Mouse (Mus musculus) granulocyte monocyte progenitor cell, adult 5-6 weeks (primary cell): ENCODE measurements at regions not wholly inside any gene's neighbourhood (a gene's known extent, or its start where the extent isn't known, plus 50 kb on each side); places are given as distances from the start of the nearest gene placed in this dataset.

Source experiments
- ATAC-seq: replicated peaks from 2 replicates; pipeline ENCODE4 v1.8.0; 2016; ENCODE audit warnings: mild to moderate bottlenecking, moderate TSS enrichment, inconsistent platforms; ENCODE audit not compliant: poor library complexity, severe bottlenecking

DNA sequence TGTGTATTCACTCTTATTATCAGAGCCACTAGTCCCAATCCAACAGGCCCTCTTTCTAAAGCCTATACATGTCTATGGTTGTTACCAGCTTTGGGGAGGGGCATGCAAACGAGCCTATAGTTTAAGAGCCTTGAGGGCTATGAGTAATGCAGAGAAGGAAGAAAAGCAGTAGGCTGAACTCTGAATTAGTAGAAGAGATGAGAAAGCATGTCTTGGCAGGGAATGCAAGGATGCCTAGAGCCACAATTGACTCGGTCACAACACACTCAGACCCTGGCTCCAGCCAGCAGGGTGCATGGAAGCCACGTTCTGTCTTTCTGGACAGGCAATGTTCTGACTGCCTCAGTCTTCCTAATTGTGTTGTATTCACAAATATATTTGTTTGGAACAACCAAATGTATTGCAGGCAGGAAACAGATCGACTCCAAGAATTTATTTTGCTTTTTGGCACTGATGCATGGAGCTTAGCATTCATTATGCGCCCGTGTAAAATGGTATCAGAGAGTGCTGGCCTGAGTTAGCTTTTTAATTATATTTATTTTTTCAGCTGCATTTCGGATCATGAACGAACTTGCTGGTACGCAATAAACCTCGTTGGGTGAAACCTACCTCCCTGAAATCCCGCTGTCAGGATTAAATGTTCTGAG lies 110.2 kb downstream of the Rybp start:
- ATAC-seq, result no peak

DNA sequence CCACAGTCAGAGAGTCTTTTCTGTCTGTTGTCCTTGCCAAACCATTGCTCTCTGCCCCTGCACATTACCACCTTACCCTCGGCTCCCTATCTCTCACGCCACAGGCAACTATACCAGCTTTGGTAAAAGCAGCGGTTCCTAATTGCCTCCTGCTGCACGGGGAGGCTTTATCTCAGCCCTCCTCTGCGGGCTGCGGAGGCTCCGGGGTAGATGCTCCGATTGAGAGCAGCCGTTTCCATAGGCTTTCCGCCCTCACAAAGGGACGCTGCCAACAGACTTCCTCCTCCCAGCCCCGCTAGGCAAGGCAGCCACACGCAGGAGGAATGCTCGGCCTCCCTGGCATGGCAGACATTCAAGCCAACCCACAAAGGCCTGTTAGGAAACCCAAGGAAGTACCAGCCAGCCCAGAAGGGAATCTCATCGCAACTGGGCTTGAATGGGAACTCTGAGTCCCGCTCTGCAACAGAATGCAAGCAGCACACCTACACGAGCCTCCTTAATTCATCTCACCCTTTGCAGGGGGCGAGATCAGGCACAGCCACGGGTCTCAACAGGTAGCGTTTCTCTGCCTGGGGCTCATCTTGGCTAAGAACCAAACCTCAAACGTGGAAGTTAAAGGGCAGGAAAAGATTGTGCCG lies 116.5 kb downstream of the Rybp start:
- ATAC-seq, result peak; percentile 86

DNA sequence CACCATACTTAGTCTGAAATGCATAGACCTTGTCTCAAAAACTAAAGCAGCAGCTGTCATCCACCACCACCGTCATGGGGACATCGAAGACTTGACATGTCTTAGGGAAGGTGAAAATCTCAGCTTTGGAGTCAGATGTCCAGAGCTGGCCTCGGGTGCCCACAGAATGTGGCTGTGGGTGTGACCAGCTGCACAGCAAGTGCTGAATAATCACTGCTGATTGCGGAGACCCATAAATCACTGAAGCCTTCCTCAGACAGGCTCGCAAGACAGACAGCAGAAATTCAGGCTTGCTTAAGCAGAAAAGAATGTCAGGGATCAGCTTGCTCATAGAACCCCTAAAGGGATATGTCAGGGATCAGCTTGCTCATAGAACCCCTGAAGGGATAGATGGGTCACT lies 120.0 kb downstream of the Rybp start:
- ATAC-seq, result no peak

DNA sequence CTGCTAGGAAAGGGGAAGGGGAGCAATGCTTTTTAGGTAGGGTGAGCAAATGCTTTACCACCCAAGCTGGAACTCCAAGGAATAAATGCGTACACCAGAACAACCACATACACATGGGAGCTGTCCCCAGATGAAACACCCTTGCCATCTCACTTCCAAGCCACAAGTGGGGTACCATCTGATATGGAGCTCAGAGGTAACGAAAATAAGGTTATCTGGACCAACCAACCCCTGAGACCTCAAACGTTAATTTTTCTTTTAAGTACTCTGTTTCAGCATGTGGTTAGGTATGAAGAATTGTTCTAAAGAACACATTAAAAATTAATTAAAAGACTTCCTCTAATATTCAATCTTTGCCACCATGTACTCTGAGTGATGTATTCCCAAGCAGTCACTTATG lies 121.5 kb downstream of the Rybp start:
- ATAC-seq, result no peak

DNA sequence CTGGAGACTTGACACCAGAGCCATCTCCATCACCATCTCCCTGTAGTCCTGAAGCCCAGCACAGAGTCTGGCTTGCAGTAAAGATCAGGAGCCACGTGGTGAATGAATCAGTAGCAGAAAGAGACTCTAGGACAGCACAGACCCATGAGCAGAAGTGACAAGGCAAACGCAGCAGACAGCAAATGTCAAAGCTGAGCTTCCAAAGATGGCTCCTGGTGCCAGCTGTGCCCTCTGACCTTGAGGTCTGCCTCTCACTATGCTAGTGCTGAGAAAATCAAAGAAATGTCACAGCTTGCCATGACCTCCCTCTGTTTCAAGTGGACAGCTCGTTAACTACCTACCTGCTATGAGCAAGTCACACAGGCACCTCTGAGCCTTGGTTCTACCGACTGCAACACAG lies 123.1 kb downstream of the Rybp start:
- no peak for ATAC-seq

DNA sequence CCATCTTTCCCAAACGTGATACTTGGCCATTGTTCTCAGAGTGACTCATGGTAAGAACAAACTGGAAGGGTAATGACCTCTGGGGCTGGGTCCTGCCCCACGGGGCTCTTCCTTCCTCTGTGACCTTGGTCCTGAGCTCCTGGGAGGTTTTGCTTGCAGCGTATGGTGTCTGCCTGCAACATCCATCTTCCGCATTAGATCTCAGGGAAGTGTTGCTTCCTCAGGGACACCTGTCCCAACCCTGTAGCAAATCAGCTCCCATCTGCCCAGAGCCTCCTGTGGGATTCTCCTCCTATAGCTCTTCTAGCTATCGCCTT lies 123.5 kb downstream of the Rybp start:
- ATAC-seq, result peak; percentile 5; the same call in 1 of the 2 replicates

DNA sequence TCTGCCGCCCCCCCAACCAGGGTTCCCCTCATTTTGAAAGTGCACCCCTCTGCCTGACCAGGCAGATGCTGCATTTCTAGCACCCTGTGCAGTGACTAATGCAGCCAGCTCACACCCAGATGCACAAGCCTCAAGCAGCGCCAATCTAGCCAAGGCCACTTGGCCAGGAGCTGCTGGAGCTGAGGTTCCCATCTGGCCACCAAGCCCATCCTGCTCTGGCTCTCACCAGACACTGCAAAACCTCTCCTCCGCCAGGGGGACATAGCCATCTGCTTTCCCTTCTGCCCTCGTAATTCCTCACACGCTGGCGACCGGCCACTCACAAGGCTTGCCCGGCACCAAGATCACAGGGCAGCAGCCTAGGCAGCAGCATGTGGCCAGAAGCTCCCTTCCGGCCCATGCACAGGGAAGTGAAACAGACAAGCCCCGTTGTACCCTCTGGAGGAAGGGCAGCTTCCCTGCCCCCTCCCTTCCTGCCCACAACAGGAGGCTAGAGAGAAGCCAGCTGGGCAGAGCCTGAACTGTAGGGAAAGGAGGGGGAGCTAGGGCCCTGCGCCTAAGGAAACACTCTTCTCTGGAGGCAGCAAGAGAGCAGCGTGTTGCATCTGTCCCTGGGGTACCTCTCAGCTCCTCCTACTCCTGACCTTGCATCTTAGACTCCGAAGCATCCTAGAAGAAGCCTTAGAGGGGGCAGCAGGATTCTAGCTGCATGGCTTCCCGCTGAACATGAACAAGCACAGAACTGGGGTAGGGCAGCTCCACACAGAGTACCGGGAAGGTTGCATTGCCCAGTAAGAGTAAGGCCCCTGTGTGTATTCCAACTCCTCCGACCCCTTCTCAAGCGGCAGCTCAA lies 124.1 kb downstream of the Rybp start:
- peak; percentile 96 for ATAC-seq

DNA sequence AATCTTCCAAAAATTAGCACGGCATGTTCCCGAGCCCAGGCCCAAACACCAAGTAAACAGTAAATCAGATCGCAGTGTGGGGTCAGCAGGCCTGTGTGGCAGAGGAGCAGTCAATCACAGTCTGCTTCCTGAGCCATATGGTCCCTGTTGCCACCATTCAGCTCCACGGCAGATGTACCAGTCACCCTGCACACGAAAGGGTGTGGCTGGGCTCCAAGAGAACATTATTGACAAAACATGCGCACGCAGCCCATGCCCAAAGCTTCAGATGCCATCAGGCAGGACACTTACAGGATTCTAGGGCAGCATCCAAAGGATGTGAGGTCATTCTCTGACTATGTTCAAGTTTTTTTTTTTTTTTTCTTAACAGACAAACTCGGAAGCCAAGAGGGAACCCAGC lies 126.6 kb downstream of the Rybp start:
- ATAC-seq, result no peak

DNA sequence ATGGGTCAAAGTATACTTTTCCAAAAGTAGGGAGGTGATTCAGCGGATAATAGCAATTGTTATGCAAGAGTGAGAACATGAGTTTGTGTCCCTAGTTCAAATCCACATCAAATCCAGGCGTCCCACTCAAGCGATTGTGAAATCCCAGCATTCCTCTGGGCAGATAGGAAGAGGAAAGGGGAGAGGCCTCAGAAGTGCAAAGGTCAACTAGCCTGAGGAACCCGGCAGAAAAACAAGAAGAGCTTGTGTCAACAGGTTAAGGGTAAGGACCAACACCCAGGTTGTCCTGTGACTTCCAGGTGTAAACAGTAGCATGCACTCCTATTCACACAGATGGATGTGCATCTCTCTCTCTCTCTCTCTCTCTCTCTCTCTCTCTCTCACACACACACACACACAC lies 127.5 kb downstream of the Rybp start:
- no peak for ATAC-seq

DNA sequence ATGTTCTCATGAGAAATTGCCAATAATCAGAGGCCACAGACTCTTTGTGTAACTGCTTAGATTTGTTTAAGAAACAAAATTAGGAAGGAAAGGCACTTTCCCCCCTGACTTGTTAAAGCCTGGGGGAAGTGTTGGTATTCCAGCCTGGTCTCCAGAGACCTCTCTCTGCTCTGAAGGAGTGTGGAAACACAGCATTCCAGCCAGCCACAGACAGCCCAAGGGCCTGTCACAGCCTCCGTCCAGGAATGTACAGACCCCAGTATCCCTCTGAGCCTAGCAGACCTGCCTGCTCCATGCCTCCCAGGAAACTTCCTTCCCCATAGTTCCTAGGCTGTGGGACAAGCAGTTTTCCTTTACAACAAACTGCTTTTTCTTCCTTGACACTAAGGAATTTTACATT lies 128.0 kb downstream of the Rybp start:
- no peak for ATAC-seq

DNA sequence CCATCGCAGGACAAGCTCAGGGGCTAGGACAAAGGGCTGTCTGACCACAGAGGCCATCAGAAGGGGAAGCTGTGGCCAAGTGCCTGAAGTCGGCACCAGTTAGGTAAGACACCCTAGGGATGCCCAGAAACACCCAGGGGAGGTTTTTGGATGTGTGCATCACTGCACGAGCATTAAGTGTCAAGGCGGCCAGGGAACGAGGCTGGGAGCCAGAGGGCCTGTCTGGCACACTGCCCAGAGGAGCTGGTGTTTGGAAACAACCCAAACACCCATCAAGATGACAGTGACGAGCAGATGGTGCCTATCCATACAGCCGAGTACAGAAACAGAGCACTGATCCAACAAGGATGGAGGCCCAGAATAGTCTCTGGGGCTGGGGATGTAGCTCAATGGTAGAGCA lies 130.0 kb downstream of the Rybp start:
- ATAC-seq, result peak; percentile 90

DNA sequence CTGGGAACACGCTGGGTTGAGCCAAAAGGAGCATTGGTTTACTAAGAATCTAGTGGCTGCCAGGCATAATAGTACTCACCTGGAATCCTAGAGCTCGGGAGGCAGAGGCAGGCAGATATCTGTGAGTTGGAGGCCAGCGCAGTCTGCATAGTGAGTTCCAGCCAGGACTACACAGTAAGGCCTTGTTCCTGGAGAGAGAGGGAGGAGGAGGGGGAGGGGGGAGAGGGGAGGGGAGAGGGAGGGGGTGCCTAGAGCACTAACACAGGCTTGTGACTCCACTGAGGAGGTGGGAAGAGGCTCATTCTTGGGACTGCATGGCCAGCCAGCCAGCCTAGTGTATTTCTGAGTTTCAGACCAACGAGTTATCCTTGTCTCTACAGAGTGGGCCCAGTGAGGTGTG lies 131.1 kb downstream of the Rybp start:
- ATAC-seq, result no peak

DNA sequence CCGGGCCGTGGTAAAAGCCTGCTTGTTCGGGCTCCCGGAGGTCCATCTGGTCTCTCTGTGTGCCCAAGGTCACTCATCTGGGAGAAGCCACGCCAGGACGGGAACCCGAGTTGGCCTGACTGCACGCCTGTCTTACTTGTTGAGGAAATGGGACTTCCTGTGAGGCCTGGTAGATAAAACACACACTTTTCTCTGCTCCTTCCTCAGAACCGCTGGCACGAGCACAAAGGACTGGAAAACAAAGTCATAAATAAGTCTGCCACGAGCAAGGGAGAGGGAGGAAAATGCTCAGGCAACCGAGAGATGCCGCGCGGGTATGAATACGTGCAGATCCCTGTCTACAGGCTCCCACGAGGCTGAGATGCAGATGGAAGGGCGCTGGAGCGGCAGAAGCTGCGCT lies 131.6 kb downstream of the Rybp start:
- peak; percentile 15 for ATAC-seq

DNA sequence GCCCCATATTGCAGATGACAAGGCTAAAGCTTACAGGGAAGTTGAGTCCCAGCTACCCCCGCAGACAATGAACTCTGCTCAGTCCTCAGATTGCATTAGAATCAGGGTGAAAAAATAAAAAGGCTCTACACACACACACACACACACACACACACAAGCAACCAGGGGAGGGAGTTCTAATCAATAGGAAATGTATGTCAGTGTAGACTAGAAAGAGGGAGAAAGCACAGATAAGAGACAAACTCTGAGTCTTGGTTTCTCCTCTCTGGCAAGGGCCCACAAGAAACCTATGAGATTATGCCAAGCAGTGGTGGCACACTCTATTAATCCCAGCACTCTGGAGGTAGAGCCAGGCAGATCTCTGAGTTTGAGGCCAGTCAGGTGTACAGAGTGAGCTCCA lies 135.8 kb downstream of the Rybp start:
- no peak for ATAC-seq

DNA sequence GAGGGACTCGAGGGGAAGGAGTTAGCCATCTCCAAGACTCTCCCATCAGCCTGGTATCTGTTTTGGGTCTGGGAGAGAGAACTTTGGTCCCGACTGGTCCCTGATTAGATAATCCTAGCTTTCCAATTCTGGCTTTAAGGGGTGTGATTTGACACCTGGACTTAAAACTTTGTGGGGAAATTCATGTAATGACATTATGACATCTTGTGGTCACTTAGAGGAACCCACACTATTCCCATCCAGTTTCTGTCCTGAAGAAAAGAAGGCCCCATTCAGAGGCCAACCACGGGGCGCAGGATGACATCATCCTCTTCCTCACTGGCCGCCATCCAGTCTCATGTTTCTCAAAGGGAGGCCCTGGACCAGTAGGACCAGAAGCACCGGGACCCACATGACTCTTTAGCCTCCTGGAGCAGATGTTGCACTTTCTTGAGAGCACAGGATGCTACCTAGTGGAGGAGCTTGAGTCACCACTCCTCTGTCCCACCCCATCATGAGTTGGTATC lies 136.5 kb downstream of the Rybp start:
- ATAC-seq, result peak; percentile 86

DNA sequence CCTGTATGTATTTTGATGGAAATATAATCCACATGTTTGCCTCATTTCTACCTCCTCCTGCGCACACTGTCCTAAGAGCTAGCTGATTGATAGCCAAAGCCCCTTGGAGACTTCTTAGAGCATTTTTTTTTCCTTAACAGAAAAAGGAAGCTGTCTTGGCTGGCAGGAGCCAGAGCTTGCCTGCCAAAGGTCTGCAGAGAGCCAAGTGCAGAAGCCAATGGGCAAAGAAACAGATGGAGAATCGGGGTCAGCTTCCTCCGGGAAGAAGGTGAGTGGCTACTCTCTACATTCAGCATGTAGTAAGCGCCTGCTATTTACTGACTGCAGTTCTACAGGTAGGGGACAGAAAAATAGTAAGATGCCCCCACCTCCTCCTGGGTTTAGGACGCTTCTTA lies 137.8 kb downstream of the Rybp start:
- ATAC-seq, result no peak

DNA sequence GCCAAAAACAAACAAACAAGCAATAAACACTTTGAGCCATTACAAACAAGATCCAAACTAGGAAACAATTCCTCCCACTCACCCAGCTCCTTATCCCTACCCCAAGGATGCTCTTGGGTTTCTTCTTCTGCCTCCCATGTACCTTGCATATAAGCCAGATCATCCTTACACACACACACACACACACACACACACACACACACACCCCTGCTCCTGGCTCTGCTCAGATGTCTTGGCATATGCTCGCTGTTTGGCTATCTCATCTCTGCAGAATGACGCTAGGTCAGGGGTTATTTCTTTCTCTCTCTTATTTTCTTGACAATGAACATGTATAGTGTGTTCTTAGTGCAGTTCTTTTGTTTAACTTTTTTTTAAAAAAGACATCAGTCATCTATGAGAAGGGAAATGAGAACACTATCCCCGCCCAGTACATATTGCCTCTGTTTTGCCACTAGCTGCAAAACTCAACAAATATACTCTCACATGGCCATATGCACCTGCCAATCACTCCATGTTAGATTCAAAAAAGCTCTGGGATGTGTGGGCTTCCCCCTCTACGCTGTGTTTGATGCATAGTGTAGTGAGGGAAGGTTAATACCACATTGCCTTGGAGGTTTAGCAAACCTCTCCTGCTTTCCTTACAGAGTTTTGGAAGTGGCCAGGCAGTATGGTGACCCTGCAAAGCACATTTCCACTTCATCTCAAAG lies 138.4 kb downstream of the Rybp start:
- ATAC-seq, result no peak

DNA sequence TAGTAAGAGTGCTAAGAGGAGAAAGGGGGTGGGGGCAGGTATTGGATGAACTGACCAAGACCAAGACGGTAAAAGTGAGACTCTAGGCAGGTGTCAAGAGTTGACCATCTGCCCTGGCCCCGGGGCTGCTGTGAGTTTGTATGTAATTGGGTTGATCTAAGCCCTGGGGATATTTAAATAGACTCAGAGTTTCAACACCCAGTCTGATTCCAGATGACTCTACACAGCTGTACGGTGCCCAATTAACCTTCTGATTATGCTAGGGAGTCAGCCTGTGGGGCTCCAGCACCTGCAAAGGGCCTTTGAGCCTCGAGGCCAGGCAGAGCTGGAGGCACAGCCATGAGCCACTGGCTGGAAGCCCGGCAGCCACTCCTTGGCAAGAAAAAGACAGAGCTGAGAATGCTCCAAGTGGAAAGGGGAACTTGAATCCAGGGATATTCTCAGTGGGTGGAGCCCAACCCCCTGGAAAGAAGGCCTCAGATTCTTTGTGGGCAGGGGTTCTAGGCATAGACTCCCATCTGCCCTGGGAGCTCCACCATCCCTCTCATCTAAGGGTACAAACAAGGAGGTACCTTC lies 140.8 kb downstream of the Rybp start:
- ATAC-seq, result no peak

DNA sequence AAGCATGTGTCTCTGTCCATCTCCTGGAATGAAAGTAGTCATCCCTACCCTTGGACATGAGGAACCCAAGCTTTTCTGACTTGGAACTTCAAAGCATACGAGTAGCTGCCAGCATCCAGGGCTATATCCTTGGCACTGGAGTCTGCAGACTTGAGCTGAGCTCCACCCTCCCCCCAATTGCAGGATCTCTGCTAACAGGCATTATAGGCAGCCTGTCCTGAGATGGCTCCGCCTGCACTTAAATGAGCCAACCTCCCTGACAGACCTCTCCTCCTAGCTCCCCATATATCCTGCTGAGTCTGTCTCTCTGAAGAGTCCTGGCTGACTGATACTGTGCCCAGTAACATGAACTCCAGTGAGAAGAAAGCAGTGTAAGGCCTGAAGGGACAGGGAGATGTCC lies 141.4 kb downstream of the Rybp start:
- no peak for ATAC-seq

DNA sequence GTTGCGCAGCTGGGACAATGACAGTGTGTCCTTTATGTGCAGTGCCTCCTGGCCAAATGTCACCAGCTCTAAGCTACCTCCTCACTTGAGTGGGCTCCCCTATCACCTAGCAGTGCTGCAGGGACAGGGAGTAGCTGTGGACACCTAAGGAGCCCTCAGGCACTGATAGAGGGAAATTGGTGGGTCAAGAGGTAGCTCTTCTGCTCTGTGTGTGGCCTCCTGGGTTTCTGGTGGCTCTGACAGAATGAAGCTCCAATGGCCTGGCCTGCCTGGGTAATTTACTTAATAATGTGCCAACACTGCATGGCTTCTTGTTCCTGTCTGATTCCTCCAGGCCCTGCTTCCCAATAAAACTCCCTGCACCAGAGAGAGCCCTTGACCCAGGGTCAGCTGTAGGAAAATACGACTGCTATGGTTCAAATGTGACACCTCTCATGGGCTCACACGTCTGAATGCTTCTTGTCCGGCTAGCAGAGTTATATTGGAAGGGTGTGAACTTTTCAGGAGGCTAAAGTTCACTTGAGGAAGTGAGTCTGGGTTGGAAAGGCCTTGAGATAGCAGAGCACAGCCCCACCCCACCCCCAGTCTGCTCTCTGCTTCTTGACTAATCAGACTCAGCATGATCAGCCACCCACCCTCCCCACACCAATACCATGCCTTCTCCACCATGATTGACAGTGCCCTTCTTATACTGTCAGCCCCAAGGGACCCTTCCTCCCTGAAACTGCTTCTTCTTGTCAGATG lies 142.6 kb downstream of the Rybp start:
- 0 out of 2 replicates have a peak, but pooled peaks have one; percentile 26 for ATAC-seq
